Mouse (Mus musculus) ovary, postnatal 36 days (tissue): ENCODE measurements at regions not wholly inside any gene's neighbourhood (a gene's known extent, or its start where the extent isn't known, plus 50 kb on each side); places are given as distances from the start of the nearest gene placed in this dataset.

Experiments
- DNase-seq: peaks from one replicate; pipeline ENCODE4 v3.0.0; 2022; ENCODE audit warnings: low spot score, mixed read lengths

DNA sequence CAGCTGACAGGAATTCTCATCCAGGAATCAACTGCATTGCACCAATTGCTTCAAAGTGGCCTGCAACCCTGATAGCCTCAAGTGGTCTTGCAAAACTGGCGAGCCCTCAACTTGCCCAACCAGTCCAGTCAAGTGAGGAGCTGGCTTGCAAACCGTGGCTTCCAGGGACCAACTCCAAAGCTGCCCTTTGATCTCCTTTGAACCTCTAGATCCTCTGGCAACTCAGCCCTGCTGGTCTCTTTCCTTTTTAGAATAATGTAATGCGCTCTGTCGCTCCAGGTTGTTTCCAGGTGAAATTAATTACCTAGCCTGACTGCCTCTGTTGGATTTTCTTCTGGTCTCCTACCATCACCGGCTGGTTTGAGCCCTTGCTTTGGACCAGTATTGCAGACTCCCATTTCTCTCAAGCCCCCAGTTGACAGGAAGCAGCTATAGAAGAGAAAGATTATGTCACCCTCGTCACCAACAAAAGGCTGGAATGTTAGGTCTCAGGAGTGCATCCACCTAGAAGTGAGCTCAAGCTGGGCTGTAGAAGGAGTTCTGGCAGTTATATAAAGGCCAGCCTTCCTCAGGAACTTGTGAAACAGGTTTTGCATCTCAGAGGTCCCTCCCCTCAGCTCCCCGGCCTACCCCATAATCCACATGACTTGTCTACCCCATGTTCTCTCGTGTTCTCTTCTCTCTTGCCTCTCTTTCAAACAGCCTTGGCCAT is 49.8 kb upstream of the Abcd3 start:
- no peak for DNase-seq
